Mouse (Mus musculus) urinary bladder, postnatal 10 days (tissue): ENCODE data around the gene A630076J17Rik.
A peak's percentile ranks its signal among the peaks of the same experiment; 100 is the strongest.

Experiments
- DNase-seq: peaks from one replicate; pipeline ENCODE4 v3.0.0; 2022; ENCODE audit warnings: low spot score

Gene A630076J17Rik

GRCm38 (mm10) chr3:107231202-107231601 lies 788 bp downstream of the A630076J17Rik start:
- DNase-seq, result no peak

GRCm38 (mm10) chr3:107233351-107233813 lies 3.0 kb downstream of the A630076J17Rik start:
- peak; percentile 52 for DNase-seq

GRCm38 (mm10) chr3:107233945-107234344 lies 3.5 kb downstream of the A630076J17Rik start:
- DNase-seq, result no peak

GRCm38 (mm10) chr3:107238051-107238450 lies 7.6 kb downstream of the A630076J17Rik start:
- DNase-seq, result no peak

- DNase-seq, result no peak
These were observed 8.1 kb downstream of the A630076J17Rik start for GRCm38 (mm10) chr3:107238471-107238980.

GRCm38 (mm10) chr3:107239607-107240006 lies 9.2 kb downstream of the A630076J17Rik start, which contains the start of gene Prok1:
Gene Prok1 (minus strand): TSS chr3:107239707.
- DNase-seq, result no peak

GRCm38 (mm10) chr3:107241389-107242094 lies 11.1 kb downstream of the A630076J17Rik start:
- DNase-seq, result no peak

GRCm38 (mm10) chr3:107246876-107247275 lies 16.5 kb downstream of the A630076J17Rik start:
- no peak for DNase-seq

- DNase-seq, result no peak
These were observed 18.6 kb downstream of the A630076J17Rik start for GRCm38 (mm10) chr3:107249042-107249441.

GRCm38 (mm10) chr3:107250320-107250719 lies 19.9 kb downstream of the A630076J17Rik start:
- DNase-seq, result no peak

GRCm38 (mm10) chr3:107252035-107252434 lies 21.6 kb downstream of the A630076J17Rik start:
- DNase-seq, result no peak

GRCm38 (mm10) chr3:107253925-107254324 lies 23.5 kb downstream of the A630076J17Rik start:
- DNase-seq, result no peak

GRCm38 (mm10) chr3:107255992-107256391 lies 25.6 kb downstream of the A630076J17Rik start:
- DNase-seq, result no peak

- DNase-seq, result no peak
These were observed 26.3 kb downstream of the A630076J17Rik start for GRCm38 (mm10) chr3:107256724-107257123.

GRCm38 (mm10) chr3:107257924-107258323 lies 27.5 kb downstream of the A630076J17Rik start:
- DNase-seq, result no peak

GRCm38 (mm10) chr3:107260956-107261850 lies 30.8 kb downstream of the A630076J17Rik start:
- no peak for DNase-seq

- DNase-seq, result no peak
These were observed 31.4 kb downstream of the A630076J17Rik start for GRCm38 (mm10) chr3:107261851-107262165.

- DNase-seq, result no peak
These were observed 36.5 kb downstream of the A630076J17Rik start for GRCm38 (mm10) chr3:107266814-107267345.

GRCm38 (mm10) chr3:107272433-107272832 lies 42.0 kb downstream of the A630076J17Rik start:
- DNase-seq, result no peak

- no peak for DNase-seq
These were observed 43.4 kb downstream of the A630076J17Rik start for GRCm38 (mm10) chr3:107273820-107274219.

- no peak for DNase-seq
These were observed 44.9 kb downstream of the A630076J17Rik start for GRCm38 (mm10) chr3:107275351-107275750.

GRCm38 (mm10) chr3:107275996-107276395 lies 45.6 kb downstream of the A630076J17Rik start:
- DNase-seq, result no peak
